Mouse (Mus musculus): ENCODE results near the gene Cyb561d2. TPM values are rescaled to one million over a fixed set of nuclear protein-coding genes. Genes with fewer than 3 reads are reported as not detected.

Gene Cyb561d2
- polyA plus RNA-seq, 1 experiment from 2014 or later = 22.6 TPM

DNA sequence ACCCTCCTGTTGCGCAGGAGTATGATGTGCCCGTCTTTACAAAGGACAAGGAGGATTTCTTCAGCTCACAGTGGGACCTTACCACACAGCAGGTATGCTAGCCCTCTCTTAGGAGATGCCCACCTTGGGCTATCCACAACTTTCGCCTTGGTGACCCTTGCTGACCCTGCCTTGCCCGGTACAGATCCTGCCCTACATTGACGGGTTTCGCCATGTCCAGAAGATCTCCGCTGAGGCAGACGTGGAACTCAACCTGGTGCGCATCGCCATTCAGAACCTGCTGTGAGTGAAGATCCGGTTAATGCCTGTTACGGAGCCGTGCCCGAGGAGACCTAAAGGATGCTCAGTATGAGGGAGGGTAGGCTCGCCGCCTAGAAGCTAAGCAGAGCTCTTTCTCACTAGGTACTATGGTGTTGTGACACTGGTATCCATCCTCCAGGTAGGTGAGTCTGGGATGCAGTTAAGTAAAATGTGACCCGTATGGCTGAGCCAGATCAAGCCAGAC is 2.3 kb upstream of the Cyb561d2 start:
- 93% methylated on average over 17 of the region's 17 CpGs for WGBS

DNA sequence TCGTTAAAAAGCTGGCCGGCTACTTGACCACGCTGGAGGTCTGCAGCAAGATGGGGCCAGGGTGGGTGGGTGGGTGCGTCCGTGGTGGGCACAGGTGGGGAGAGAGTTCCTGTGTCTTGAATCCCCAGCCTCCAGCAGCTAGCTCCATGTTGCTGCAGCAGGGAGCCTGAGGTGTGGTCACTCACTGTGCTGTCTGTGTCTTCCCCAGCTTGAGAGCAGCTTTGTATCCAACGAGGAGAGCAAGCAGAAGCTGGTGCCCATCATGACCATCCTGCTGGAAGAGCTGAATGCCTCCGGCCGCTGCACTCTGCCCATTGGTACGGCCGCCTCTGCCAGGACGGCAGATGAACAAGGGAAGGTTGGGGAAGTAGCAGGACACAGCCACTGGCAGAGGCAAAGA is 1.3 kb upstream of the Cyb561d2 start:
- Histone ChIP-seq H3K27ac (no peak overlapping the region), H3K4me3 (no peak overlapping the region), H3K27me3 (peaks cover under 1% of the 10 kb centered on the region; the same call in 1 of the 2 replicates), H3K36me3 (peaks cover 38% of the 10 kb centered on the region), H3K9me3 (replicated peaks) (no peaks in the 10 kb centered on the region), H3K4me1 (peaks cover 43% of the 10 kb centered on the region), H3K4me2 (replicated peaks) (peak overlapping the region; percentile 83; the same call in 1 of the 2 replicates), H3K9ac (no peak overlapping the region)
- ATAC-seq (ENCODE audit: low FRiP score) = no peak
- WGBS = 89% methylated on average over 11 of the region's 11 CpGs

More for the DNA sequence above, 2.3 kb upstream of the Cyb561d2 start:
- Histone ChIP-seq H3K9ac (no peak overlapping the region), H3K9me3 (replicated peaks) (no peaks in the 10 kb centered on the region), H3K4me2 (replicated peaks) (no peak overlapping the region), H3K27me3 (peaks cover 10% of the 10 kb centered on the region), H3K4me1 (peaks cover 43% of the 10 kb centered on the region), H3K4me3 (no peak overlapping the region), H3K27ac (no peak overlapping the region), H3K36me3 (peaks cover 28% of the 10 kb centered on the region)
- ATAC-seq (ENCODE audit: low FRiP score) = no peak

DNA sequence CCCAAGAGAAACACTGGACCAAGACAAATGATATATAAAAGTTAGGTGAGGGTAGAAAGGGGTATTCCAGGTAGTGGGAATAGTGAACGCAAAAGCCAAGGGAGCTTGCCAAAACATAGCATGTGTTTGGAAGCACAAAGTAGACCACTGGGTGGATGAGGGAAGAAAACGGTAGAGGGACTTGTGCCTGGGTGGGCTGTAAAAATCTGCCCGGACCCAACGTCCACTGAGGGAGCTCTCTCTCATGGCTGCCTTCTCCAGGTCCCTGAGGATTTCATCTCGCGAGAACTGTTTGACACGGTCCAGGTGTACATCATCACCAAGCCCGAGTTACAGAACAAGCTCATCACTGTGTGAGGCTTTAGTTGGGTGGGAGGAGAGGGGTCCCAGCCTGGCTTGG is 728 bp upstream of the Cyb561d2 start:
- 46% methylated on average over 8 of the region's 8 CpGs for WGBS
- Histone ChIP-seq H3K36me3 (peaks cover 44% of the 10 kb centered on the region), H3K9me3 (replicated peaks) (no peaks in the 10 kb centered on the region), H3K4me2 (replicated peaks) (peak overlapping the region; percentile 83), H3K9ac (peak overlapping the region; percentile 69), H3K4me1 (peaks cover 42% of the 10 kb centered on the region), H3K27ac (no peak overlapping the region), H3K27me3 (no peaks in the 10 kb centered on the region), H3K4me3 (peak overlapping the region; percentile 61)
- no peak for ATAC-seq (ENCODE audit: low FRiP score)

DNA sequence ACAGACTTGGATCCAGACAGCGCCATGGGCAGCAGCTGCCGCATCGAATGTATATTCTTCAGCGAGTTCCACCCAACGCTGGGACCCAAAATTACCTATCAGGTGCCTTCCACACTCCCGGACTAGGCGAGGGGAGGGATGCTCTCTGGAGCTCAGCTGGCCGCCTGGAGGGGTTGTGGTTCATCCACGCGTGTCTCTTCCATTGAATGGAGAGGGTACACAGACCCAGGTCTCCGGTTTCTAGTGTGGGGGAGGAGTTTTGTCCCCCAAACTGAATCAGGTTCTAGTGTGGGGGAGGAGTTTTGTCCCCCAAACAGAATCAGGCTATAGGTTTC is 326 bp upstream of the Cyb561d2 start:
- ATAC-seq (ENCODE audit: low FRiP score) = peak; percentile 39
- Histone ChIP-seq H3K4me3 (peak overlapping the region; percentile 61), H3K4me2 (replicated peaks) (peak overlapping the region; percentile 83), H3K9me3 (replicated peaks) (no peaks in the 10 kb centered on the region), H3K27ac (no peak overlapping the region), H3K36me3 (peaks cover 47% of the 10 kb centered on the region), H3K27me3 (no peaks in the 10 kb centered on the region), H3K9ac (peak overlapping the region; percentile 69), H3K4me1 (peaks cover 40% of the 10 kb centered on the region)
- WGBS = under 1% methylated on average over 11 of the region's 11 CpGs

DNA sequence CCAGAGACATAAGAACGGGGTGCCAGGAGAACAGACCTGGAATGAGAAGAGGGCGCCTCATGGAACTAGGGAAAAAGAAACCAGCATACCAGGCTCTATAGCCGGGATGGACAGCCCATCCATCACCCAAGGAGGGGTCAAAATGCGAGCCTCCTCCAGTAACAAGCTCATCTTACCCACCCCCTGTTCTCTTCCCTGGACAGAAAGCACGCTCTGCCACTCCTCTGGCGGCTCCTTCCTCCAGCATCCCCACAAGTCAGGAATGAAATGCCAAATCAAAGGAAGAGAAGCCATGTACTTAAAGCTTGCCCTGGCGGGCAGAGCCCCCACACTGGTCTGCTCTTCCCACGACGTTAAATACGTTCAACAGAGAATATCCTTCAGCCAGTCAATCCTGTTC is 988 bp downstream of the Cyb561d2 start:
- Histone ChIP-seq H3K27ac (no peak overlapping the region), H3K36me3 (peaks cover 50% of the 10 kb centered on the region), H3K9me3 (replicated peaks) (no peaks in the 10 kb centered on the region), H3K4me2 (replicated peaks) (peak overlapping the region; percentile 83), H3K27me3 (no peaks in the 10 kb centered on the region), H3K4me1 (peaks cover 40% of the 10 kb centered on the region), H3K4me3 (peak overlapping the region; percentile 61), H3K9ac (peak overlapping the region; percentile 59)
- WGBS = 30% methylated on average over 10 of the region's 10 CpGs
- ATAC-seq (ENCODE audit: low FRiP score) = no peak

DNA sequence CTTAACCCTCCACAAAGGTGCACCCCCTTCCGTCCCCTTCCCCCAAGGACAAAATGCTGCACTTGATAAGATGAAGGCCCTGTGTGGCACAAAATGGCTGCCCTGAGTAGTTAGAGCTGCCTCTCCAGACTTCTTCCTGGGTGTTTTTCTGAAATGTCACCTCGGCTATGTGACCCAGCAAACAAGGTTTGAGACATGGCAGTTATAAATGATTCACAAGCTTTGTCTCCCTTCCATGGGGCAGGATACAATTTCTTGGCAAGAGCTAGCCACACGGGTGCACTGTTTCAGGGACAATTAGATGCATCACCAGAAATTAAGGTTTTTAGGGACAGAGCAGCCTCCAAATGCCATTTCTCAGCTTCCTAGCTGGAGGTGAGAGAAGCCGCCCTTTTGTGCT is 1.6 kb downstream of the Cyb561d2 start:
- ATAC-seq (ENCODE audit: low FRiP score) = no peak
- no peaks in the 10 kb centered on the region for H3K9me3 ChIP-seq (replicated peaks)
- no peak overlapping the region for H3K9ac ChIP-seq
- H3K27ac ChIP-seq = no peak overlapping the region
- no peak overlapping the region for H3K4me3 ChIP-seq
- H3K4me2 ChIP-seq (replicated peaks) = peak overlapping the region; percentile 83
- peaks cover 42% of the 10 kb centered on the region for H3K4me1 ChIP-seq
- WGBS = 69% methylated on average over 4 of the region's 4 CpGs
- H3K27me3 ChIP-seq = no peaks in the 10 kb centered on the region
- peaks cover 50% of the 10 kb centered on the region for H3K36me3 ChIP-seq

DNA sequence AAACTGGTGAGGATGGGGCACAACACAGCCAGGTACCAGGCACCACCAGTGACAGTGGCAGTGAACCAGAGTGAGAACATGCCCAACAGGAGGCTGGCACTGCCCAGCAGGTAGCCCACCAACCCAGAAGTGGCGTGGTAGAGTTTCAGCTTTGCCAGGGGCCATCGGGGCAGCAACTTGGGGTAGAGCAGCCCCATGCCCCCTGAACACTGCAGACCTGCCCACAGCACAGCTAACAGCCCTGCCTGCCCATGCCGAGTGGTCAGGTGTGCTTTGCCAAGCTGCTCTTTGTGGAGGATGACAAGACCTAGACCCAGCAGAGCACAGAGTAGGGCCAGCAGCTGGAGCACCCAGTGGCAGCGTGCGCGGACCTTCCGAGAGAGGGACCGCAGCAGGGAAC is 2.1 kb downstream of the Cyb561d2 start:
- WGBS = 93% methylated on average over 8 of the region's 8 CpGs
- peaks cover 48% of the 10 kb centered on the region for H3K36me3 ChIP-seq
- no peaks in the 10 kb centered on the region for H3K9me3 ChIP-seq (replicated peaks)
- H3K27ac ChIP-seq = no peak overlapping the region
- peaks cover 47% of the 10 kb centered on the region for H3K4me1 ChIP-seq
- H3K9ac ChIP-seq = no peak overlapping the region
- no peak for ATAC-seq (ENCODE audit: low FRiP score)
- H3K4me3 ChIP-seq = no peak overlapping the region
- H3K27me3 ChIP-seq = no peaks in the 10 kb centered on the region
- H3K4me2 ChIP-seq (replicated peaks) = no peak overlapping the region

DNA sequence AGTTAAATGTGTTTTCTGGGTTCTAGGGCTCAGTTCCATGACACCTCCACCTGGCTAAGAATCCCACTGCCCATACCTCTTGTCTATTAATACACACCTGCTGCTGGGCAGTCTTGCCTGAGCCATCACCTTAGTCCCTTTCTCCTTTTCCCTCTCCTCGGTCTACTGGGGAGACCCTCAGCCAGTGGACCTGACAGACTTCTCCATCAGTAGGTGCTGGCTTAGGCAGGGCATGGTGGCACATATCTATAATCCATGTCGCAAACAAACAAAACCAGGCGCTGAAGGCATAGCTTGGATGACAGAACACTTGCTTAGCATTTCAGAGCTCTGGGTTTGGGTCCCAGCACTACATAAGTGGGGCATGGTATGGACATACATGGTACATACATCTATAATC is 3.3 kb downstream of the Cyb561d2 start:
- no peak for ATAC-seq (ENCODE audit: low FRiP score)
- Histone ChIP-seq H3K4me2 (replicated peaks) (no peak overlapping the region), H3K4me1 (peaks cover 50% of the 10 kb centered on the region), H3K4me3 (no peak overlapping the region), H3K9ac (no peak overlapping the region), H3K27me3 (no peaks in the 10 kb centered on the region), H3K27ac (no peak overlapping the region), H3K36me3 (peaks cover 36% of the 10 kb centered on the region), H3K9me3 (replicated peaks) (no peaks in the 10 kb centered on the region)
- WGBS = over 99% methylated on average over 3 of the region's 3 CpGs

DNA sequence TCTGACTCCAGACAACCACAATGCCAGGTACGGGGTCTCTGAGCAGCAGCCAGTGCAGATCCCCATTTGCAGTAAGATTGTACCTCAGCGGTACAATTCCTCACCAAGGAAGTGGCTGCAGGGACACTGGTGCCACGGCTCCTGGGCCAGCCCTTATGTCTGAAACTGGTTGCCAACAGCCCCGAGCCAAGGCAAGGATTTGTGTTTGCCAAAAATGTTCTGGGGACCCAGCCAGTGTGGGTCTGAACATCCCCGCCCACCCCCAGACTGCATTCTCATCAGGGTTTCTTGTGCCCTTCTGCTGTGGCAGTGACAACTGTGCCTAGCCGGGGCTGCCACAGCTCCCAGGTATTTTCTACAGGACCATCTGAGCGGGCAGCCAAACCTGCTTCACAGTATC is 3.8 kb downstream of the Cyb561d2 start:
- Histone ChIP-seq H3K4me1 (peaks cover 52% of the 10 kb centered on the region), H3K4me2 (replicated peaks) (no peak overlapping the region), H3K9me3 (replicated peaks) (no peaks in the 10 kb centered on the region), H3K27ac (no peak overlapping the region), H3K4me3 (no peak overlapping the region), H3K9ac (no peak overlapping the region), H3K36me3 (peaks cover 31% of the 10 kb centered on the region), H3K27me3 (no peaks in the 10 kb centered on the region)
- ATAC-seq (ENCODE audit: low FRiP score) = no peak
- WGBS = 94% methylated on average over 7 of the region's 7 CpGs

DNA sequence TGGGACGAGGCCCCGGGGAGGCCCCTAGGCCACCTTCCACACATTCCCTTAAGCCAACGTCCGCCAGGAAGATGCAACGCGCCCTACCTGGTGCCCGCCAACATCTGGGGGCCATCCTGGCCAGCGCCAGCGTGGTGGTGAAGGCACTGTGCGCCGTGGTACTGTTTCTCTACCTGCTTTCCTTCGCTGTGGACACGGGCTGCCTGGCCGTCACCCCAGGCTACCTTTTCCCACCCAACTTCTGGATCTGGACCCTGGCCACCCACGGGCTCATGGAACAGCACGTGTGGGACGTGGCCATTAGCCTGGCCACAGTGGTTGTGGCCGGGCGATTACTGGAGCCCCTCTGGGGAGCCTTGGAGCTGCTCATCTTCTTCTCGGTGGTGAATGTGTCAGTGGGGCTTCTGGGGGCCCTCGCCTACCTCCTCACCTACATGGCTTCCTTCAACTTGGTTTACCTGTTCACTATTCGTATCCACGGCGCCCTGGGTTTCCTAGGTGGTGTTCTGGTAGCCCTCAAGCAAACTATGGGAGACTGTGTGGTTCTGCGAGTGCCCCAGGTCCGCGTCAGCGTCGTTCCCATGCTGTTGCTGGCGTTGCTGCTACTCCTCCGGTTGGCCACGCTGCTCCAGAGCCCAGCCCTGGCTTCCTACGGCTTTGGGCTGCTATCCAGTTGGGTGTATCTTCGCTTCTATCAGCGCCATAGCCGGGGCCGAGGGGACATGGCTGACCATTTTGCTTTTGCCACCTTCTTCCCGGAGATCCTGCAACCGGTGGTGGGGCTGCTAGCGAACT is 7.4 kb downstream of the Cyb561d2 start:
- H3K4me3 ChIP-seq = peak overlapping the region; percentile 85
- H3K9me3 ChIP-seq (replicated peaks) = no peaks in the 10 kb centered on the region
- H3K36me3 ChIP-seq = peaks cover 26% of the 10 kb centered on the region
- under 1% methylated on average over 40 of the region's 40 CpGs for WGBS
- H3K9ac ChIP-seq = peak overlapping the region; percentile 88
- peaks cover 4% of the 10 kb centered on the region for H3K27me3 ChIP-seq
- ATAC-seq (ENCODE audit: low FRiP score) = peak; percentile 26
- H3K4me2 ChIP-seq (replicated peaks) = peak overlapping the region; percentile 99
- H3K27ac ChIP-seq = no peak overlapping the region
- peaks cover 32% of the 10 kb centered on the region for H3K4me1 ChIP-seq

DNA sequence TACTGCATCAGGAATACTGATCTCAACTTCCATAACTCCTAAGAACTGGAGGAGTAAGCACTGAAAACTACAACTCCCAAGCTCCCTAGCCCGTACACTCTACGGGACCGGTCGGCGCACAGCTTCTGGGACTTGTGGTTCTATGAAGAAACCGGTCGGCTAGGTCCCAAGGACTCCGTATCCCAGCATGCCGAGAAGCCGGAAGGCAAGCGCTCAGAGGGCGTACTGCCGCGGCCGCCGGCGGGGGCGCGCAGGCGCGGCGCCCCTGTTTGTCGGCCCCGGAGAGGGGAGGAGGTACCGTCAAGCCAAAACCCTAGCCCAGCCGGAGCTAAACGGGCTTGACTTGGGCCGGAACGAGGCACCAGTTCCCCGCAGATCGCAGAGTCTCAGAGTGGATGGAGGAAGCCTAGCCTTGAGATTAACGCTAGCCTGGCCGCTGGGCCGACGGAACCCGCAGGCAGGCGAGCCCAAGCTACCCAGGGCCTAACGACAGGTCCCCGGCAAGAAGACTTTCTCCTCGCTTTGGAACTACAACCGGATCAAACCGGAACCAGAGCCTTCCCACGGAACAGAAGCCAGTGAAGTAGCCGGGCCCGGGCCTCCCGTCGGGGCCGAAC is 8.1 kb downstream of the Cyb561d2 start, which contains the start of gene Tmem115:
TSS of gene Tmem115 (plus strand) at position 155 of the 617 bp plus-strand sequence.
- H3K36me3 ChIP-seq = peaks cover 19% of the 10 kb centered on the region
- peaks cover 32% of the 10 kb centered on the region for H3K4me1 ChIP-seq
- 0 out of 2 replicates have a peak within 1 kb of the TSS, but pooled peaks have one; percentile 49 for H3K27ac ChIP-seq
- ATAC-seq (ENCODE audit: low FRiP score) = peak; percentile 98
- H3K4me2 ChIP-seq (replicated peaks) = peak within 1 kb of the TSS; percentile 99
- H3K27me3 ChIP-seq = peaks cover 7% of the 10 kb centered on the region
- peak within 1 kb of the TSS; percentile 88 for H3K9ac ChIP-seq
- WGBS = under 1% methylated on average over 48 of the region's 48 CpGs
- peak within 1 kb of the TSS; percentile 85 for H3K4me3 ChIP-seq
- no peaks in the 10 kb centered on the region for H3K9me3 ChIP-seq (replicated peaks)

DNA sequence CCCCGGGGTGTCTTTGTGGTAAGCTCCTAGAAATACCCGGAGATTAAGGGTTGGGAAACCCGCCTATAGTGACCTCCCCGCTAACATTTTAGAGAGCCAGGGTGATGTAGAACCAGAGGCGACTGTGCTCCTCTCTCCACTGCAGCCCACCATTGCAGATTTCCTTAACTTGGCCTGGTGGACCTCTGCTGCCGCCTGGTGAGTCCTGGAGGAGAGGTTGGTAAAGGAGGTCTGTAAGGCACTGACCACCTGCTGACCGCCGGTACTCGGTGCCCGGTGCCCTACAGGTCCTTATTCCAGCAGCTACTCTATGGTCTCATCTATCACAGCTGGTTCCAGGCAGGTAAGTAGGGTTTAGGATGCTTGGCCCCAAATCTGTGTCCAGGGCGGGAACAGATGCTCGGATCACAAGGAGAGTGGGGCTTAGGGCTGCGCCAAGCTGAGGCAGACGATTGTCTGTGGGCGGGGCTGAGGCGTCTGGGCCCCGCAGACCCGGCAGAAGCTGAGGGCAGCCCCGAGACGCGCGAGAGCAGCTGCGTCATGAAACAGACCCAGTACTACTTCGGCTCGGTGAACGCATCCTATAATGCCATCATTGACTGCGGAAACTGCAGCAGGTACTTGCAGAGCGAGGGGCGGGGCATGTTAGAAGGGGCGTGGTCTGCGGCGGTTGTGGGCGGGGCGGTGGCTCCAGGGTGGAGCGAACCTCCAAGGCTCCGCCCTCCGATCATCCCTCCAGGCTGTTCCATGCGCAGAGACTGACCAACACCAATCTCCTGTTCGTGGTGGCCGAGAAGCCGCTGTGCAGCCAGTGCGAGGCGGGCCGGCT is 15.6 kb downstream of the Cyb561d2 start:
- H3K4me3 ChIP-seq = peak overlapping the region; percentile 28
- H3K27me3 ChIP-seq = peaks cover 60% of the 10 kb centered on the region
- H3K9ac ChIP-seq = peak overlapping the region; percentile 23; the same call in 1 of the 2 replicates
- 5% methylated on average over 44 of the region's 44 CpGs for WGBS
- H3K27ac ChIP-seq = no peak overlapping the region
- H3K36me3 ChIP-seq = no peaks in the 10 kb centered on the region
- H3K9me3 ChIP-seq (replicated peaks) = no peaks in the 10 kb centered on the region
- ATAC-seq (ENCODE audit: low FRiP score) = 0 out of 2 replicates have a peak, but pooled peaks have one; percentile 41
- peaks cover 28% of the 10 kb centered on the region for H3K4me1 ChIP-seq
- peak overlapping the region; percentile 51 for H3K4me2 ChIP-seq (replicated peaks)
